Mouse (Mus musculus) lung, embryonic 15.5 days (tissue): Measurements from ENCODE around the gene Pate2. TPM values are rescaled to one million over a fixed set of nuclear protein-coding genes. Genes with fewer than 3 reads are reported as not detected.
"Not testable (repeated sequence)": the region's sequence is repeated elsewhere in the genome, so short reads cannot be mapped to it uniquely, and the experiment has no call there.

Experiments
- ATAC-seq: fragments of 200-750 bp; cut with Nextera tagmentation; 2 replicates; pipeline ENCODE4 v1.8.0; 2017; ENCODE audit warnings: moderate number of reproducible peaks, borderline replicate concordance; ENCODE audit not compliant: low FRiP score, low TSS enrichment; ENCODE audit errors: extremely low read depth
- H3K27ac ChIP-seq: fragments of 300-500 bp; sonication (generic); 2 replicates; pipeline ENCODE4 v1.5.1; 2015; ENCODE audit warnings: moderate library complexity, mild to moderate bottlenecking, inconsistent platforms
- H3K27me3 ChIP-seq: fragments of 300-500 bp; sonication (generic); 2 replicates; pipeline ENCODE4 v1.6.1; 2015; ENCODE audit warnings: inconsistent platforms
- H3K36me3 ChIP-seq: fragments of 300-500 bp; sonication (generic); 2 replicates; pipeline ENCODE4 v1.6.1; 2015; ENCODE audit warnings: inconsistent platforms
- H3K4me1 ChIP-seq: fragments of 300-500 bp; sonication (generic); 2 replicates; pipeline ENCODE4 v1.6.1; 2015; ENCODE audit warnings: inconsistent platforms
- H3K4me2 ChIP-seq: fragments of 300-500 bp; sonication (generic); 2 replicates; pipeline ENCODE4 v1.6.1; 2015; ENCODE audit warnings: inconsistent platforms, mild to moderate bottlenecking, moderate library complexity
- H3K4me3 ChIP-seq: fragments of 300-500 bp; sonication (generic); 2 replicates; pipeline ENCODE4 v1.5.1; 2015; ENCODE audit warnings: mild to moderate bottlenecking, inconsistent platforms
- H3K9ac ChIP-seq: fragments of 300-500 bp; sonication (generic); 2 replicates; pipeline ENCODE4 v1.6.1; 2015; ENCODE audit warnings: inconsistent platforms
- H3K9me3 ChIP-seq: fragments of 300-500 bp; sonication (generic); 2 replicates; pipeline ENCODE4 v1.6.1; 2016; ENCODE audit warnings: inconsistent platforms
- WGBS: fragments of 180-500 bp; shearing (Covaris S2); methylation state at CpG from one replicate; pipeline ENCODE4 v1.1.7; 2015; 5-methylcytosine and 5-hydroxymethylcytosine counted together
- polyA plus RNA-seq: library from polyadenylated mRNA; unstranded; fragments of >200 nt; fragmentation: Nextera tagmentation; extraction: Ambion mirVana; gene quantifications from 2 replicates; pipeline ENCODE4 v1.2.1, GENCODE M21; 2015

Pate2 gene
- polyA plus RNA-seq, 1 experiment from 2014 or later = 0.72 TPM

DNA sequence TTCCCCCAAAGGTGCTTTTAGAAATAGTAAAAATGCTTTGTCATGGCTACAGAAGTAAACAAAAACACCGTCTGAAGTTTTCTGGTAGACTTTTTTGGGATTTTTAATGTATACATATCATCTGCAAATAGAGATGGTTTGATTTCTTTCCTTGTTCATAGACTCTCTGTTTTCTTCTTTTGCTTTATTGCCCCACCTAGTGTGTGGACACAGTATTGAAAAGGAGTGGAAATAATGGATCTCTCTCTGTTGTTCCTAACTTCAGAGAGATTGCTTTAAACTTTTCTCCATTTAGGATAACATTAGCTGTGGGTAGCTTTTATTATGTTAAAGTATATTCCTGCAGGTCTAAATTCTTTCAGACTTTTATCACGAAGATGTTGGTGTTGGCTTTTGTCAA is 43.9 kb downstream of the Pate2 start:
- H3K9ac ChIP-seq = no peak overlapping the region
- no peak overlapping the region for H3K4me3 ChIP-seq
- ATAC-seq = no peak
- no peak overlapping the region for H3K4me2 ChIP-seq
- no peaks in the 10 kb centered on the region for H3K9me3 ChIP-seq
- no peak overlapping the region for H3K27ac ChIP-seq
- H3K27me3 ChIP-seq = no peaks in the 10 kb centered on the region
- 16% methylated on average over 2 of the region's 2 CpGs for WGBS
- no peaks in the 10 kb centered on the region for H3K4me1 ChIP-seq
- no peaks in the 10 kb centered on the region for H3K36me3 ChIP-seq

DNA sequence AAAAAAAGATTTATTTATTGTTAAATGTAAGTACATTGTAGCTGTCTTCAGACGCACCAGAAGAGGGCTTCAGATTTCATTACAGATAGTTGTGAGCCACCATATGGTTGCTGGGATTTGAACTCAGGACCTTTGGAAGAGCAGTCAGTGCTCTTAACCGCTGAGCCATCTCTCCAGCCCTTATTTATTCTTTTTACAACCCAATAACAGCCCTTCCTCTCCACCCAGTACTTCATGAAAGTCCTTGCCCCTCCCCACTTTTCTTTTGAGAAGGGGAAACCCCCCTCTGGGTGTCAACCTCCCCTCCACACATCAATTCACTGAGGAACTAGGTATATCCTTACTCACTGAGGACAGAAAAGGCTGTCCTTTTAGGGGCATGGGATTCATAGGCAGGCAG is 46.7 kb downstream of the Pate2 start:
- H3K36me3 ChIP-seq = not testable (repeated sequence)
- WGBS = 57% methylated on average over 2 of the region's 2 CpGs

DNA sequence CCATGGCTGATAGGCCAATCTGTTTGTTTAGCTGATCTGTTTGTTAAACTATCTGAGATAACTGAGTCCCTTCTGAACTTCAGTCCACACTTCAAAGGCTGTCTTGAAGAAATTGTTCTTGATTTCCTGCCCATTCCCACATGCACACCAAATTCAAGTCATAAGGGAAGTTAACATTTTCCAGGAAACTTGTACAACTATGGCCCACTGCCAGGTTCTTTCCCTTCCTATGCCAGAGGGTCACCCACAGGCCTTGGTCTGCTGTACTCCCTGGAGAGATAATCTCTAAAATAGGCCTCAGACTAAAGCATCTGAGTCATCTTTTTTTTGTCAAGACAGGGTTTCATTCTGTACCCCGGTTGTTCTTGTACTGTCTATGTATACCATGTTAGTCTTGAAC is 62.9 kb downstream of the Pate2 start:
- WGBS = 88% methylated on average over 1 of the region's 1 CpGs
- Histone ChIP-seq H3K9me3 (no peaks in the 10 kb centered on the region), H3K27me3 (no peaks in the 10 kb centered on the region), H3K4me1 (no peaks in the 10 kb centered on the region), H3K4me3 (no peak overlapping the region), H3K27ac (no peak overlapping the region), H3K9ac (no peak overlapping the region), H3K36me3 (no peaks in the 10 kb centered on the region), H3K4me2 (no peak overlapping the region)
- ATAC-seq = no peak

More for the DNA sequence above, 46.7 kb downstream of the Pate2 start:
- H3K4me3 ChIP-seq, H3K9ac ChIP-seq, H3K4me1 ChIP-seq, ATAC-seq, H3K4me2 ChIP-seq, H3K27me3 ChIP-seq, H3K27ac ChIP-seq, H3K9me3 ChIP-seq: not testable (repeated sequence)

- H3K36me3 ChIP-seq = no peaks in the 10 kb centered on the region
- no peaks in the 10 kb centered on the region for H3K9me3 ChIP-seq
- WGBS = 80% methylated on average over 1 of the region's 1 CpGs
- no peaks in the 10 kb centered on the region for H3K27me3 ChIP-seq
- ATAC-seq = no peak
- H3K27ac ChIP-seq = no peak within 1 kb of the TSS
- no peak within 1 kb of the TSS for H3K4me2 ChIP-seq
- H3K9ac ChIP-seq = no peak within 1 kb of the TSS
- no peaks in the 10 kb centered on the region for H3K4me1 ChIP-seq
- H3K4me3 ChIP-seq = no peak within 1 kb of the TSS
Observed at GRCm38 (mm10) chr9:35648102-35648501, 78.0 kb downstream of the Pate2 start, which contains the start of gene Pate3. Pate3 (minus strand) TSS chr9:35648202.

DNA sequence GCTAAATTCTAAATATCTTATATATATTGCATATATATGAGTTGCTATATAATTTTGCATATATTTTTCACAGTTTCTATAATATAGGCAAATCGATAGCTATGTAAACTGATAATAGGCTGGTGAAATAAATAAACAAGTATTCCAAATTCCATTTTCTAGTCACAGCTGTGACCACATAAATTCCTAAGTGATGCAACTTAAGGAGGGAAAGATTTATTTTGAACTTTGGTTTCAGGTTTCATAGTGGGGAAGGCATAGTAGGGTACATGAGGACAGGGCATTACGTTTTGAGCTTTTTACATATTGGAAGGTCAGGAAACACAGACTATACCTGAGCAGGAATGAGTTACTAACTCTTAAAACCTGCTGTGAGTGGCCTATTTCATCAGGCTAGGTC is 103.5 kb downstream of the Pate2 start:
- Histone ChIP-seq H3K27ac (no peak overlapping the region), H3K9ac (no peak overlapping the region), H3K9me3 (no peaks in the 10 kb centered on the region), H3K27me3 (no peaks in the 10 kb centered on the region), H3K36me3 (no peaks in the 10 kb centered on the region), H3K4me1 (no peaks in the 10 kb centered on the region), H3K4me3 (no peak overlapping the region), H3K4me2 (no peak overlapping the region)
- no peak for ATAC-seq
- WGBS = 77% methylated on average over 2 of the region's 2 CpGs

DNA sequence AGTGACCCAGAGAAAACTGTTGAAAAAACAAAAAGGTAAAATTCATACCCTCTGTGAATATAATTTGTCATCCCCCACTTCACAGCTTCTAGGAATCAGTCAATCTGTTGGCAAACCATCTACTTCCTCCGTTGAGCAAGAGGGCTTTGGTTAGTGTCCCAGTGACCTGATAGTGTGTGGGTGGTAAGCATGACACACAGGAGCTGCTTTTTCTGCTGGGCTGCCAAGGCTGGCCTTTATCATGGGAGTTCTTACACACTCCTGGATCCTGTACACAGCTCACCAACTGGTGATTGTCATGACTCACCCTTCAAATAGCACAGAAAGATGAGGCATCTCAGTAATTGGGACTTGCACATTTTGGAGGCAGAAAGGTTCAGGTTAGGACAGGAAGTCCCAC is 116.9 kb downstream of the Pate2 start, which contains the start of gene Pate1:
TSS of gene Pate1 (minus strand) at position 378 of the 400 bp plus-strand sequence.
- Histone ChIP-seq H3K27me3 (no peaks in the 10 kb centered on the region), H3K4me1 (no peaks in the 10 kb centered on the region), H3K4me3 (no peak within 1 kb of the TSS), H3K9me3 (no peaks in the 10 kb centered on the region), H3K9ac (no peak within 1 kb of the TSS), H3K27ac (no peak within 1 kb of the TSS), H3K4me2 (no peak within 1 kb of the TSS), H3K36me3 (no peaks in the 10 kb centered on the region)
- ATAC-seq = no peak
- 30% methylated on average over 1 of the region's 1 CpGs for WGBS

- H3K9me3 ChIP-seq = no peaks in the 10 kb centered on the region
- H3K27ac ChIP-seq = no peak overlapping the region
- H3K36me3 ChIP-seq = no peaks in the 10 kb centered on the region
- ATAC-seq = no peak
- no peak overlapping the region for H3K4me3 ChIP-seq
- H3K4me1 ChIP-seq = no peaks in the 10 kb centered on the region
- H3K9ac ChIP-seq = no peak overlapping the region
- H3K4me2 ChIP-seq = no peak overlapping the region
- no peaks in the 10 kb centered on the region for H3K27me3 ChIP-seq
Observed at GRCm38 (mm10) chr9:35691924-35692323, 121.8 kb downstream of the Pate2 start.

DNA sequence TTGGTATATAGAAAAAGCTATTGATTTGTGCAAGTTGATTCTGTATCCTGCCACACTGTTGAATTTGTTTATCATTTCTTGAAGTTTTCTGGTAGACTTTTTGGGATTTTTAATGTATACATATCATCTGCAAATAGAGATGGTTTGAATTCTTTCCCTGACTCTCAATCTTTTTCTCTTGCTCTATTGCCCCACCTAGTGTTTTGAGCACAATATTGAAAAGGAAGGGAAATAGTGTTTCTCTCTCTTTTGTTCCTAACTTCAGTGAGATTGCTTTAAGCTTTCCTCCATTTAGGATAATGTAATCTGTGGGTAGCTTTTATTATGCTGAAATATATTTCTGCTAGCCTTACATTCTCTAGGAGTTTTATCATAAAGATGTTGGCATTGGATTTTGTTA is 137.2 kb downstream of the Pate2 start:
- H3K9me3 ChIP-seq = no peaks in the 10 kb centered on the region
- no peak overlapping the region for H3K4me2 ChIP-seq
- no peak overlapping the region for H3K27ac ChIP-seq
- H3K36me3 ChIP-seq = no peaks in the 10 kb centered on the region
- no peak overlapping the region for H3K4me3 ChIP-seq
- H3K9ac ChIP-seq = no peak overlapping the region
- ATAC-seq = no peak
- no peaks in the 10 kb centered on the region for H3K27me3 ChIP-seq
- no peaks in the 10 kb centered on the region for H3K4me1 ChIP-seq

Other genes starting within 250 kb of the Pate2 start
- gene Cdon, start 149.2 kb upstream of the Pate2 start, polyA plus RNA-seq = 3.9 and 4.7 TPM in 2 replicates
- gene Gm1113, start 52.0 kb upstream of the Pate2 start, polyA plus RNA-seq = not detected in 2 replicates
- gene Ddx25, start 11.8 kb upstream of the Pate2 start, polyA plus RNA-seq = 1.2 and 1.3 TPM in 2 replicates
- gene Pus3, start 11.7 kb upstream of the Pate2 start, polyA plus RNA-seq = 15.1 and 15.9 TPM in 2 replicates
- gene Hyls1, start 114 bp downstream of the Pate2 start, polyA plus RNA-seq = 19.0 and 19.5 TPM in 2 replicates
- gene Pate4, start 41.7 kb downstream of the Pate2 start, polyA plus RNA-seq = not detected in 2 replicates
- not detected in 2 replicates for gene Pate3, start 77.9 kb downstream of the Pate2 start, polyA plus RNA-seq
- gene Pate1, start 117.1 kb downstream of the Pate2 start, polyA plus RNA-seq = not detected in 2 replicates
- gene Gm17677, start 170.8 kb downstream of the Pate2 start, polyA plus RNA-seq = not detected in 2 replicates
- not detected in 2 replicates for gene Gm17727, start 207.8 kb downstream of the Pate2 start, polyA plus RNA-seq
- gene Gm27235, start 219.8 kb downstream of the Pate2 start, polyA plus RNA-seq = not detected in 2 replicates
- not detected in 2 replicates for gene D730048I06Rik, start 219.8 kb downstream of the Pate2 start, polyA plus RNA-seq